Mouse (Mus musculus): ENCODE results near the gene Xrcc3. TPM values are rescaled to one million over a fixed set of nuclear protein-coding genes. Genes with fewer than 3 reads are reported as not detected.

The Xrcc3 gene
- total RNA-seq (2017), result 0.11 to 2.1 TPM (median 1.9 TPM) in 3 replicates

DNA sequence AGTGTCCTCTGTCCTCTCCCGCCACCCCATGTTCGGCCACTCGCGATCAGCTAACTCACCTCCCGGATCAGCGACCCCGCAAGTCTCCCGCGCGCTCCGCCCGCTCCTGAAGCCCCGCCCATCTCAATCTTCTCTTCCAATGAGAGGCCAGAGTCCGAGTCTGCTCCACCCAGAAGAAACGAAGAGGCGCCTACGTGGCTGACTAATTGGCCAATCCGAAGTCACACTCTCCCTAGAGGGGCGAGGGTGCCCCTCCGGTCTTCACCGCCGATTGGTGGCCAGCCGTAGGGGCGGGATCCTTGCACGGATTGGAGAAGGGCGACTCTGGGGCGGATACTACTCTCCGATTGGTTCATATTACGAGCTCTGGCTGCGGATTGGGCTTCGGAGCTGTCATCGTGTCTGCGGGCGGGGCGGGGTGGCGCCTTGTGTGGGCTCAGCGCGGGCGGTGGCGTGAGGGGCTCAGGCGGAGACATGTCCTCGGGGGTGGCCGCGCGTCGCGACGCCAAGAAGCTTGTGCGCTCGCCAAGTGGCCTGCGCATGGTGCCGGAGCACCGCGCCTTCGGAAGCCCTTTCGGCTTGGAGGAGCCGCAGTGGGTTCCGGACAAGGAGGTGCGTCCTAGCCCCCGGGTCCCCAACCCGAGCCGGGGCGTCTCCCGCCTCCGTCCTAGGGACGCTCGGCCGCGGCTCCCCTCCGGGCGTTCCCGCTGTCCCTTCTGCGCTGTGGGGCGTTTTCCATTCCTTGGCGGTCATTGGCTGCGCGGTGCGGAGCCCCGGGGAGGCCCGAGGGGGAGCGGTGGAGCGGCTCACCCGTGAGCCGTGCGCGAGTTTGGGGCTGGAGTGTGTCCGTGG, at the start of gene Xrcc3, which contains the start of gene Zfyve21:
Xrcc3 (minus strand) TSS at position 108 of the 852 bp plus-strand sequence.
Zfyve21 (plus strand) TSS at position 405 of the 852 bp plus-strand sequence.
- ATAC-seq (replicated peaks; ENCODE audit: insufficient number of reproducible peaks, low FRiP score, low TSS enrichment, poor library complexity, severe bottlenecking), result peak; percentile 97

DNA sequence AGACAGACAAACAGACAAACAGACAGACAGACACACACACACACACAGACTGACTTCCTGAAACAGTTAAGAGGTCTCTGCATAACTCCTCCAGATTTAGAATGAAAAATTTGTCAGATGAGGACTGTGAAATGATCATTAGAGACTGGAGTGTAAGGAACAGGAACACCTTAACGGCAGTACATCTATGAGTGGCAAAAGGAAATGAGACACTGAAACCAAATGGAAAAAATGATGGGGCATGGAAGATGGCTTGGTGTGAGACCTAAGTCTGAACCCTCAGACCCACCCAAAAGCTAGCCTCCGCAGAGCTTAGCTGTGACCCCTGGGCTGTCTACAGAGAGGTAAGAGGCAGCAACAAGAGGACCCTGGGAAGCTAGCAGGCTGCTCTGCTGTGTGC, 41.8 kb upstream of the Xrcc3 start:
- no peak for ATAC-seq (replicated peaks; ENCODE audit: insufficient number of reproducible peaks, low FRiP score, low TSS enrichment, poor library complexity, severe bottlenecking)

DNA sequence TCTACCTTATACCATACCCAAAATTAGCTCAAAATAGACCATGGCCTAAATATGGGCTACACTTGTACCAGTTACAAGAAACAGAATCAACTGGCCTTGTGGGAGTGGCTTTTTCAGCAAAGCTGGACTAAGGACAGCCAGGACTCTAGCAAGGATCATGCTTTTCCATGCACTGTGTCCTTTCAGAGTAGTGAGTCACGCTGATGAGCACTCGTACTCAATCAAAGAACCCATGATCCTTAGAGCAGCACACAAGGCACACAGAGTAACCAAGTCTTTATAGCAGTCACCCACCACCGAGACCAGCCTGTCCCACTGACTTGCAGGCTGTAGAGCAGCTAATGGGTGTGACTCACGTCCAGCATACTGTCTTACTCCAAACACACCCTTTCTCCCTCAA, 39.9 kb upstream of the Xrcc3 start:
- ATAC-seq (replicated peaks; ENCODE audit: insufficient number of reproducible peaks, low FRiP score, low TSS enrichment, poor library complexity, severe bottlenecking), result no peak

DNA sequence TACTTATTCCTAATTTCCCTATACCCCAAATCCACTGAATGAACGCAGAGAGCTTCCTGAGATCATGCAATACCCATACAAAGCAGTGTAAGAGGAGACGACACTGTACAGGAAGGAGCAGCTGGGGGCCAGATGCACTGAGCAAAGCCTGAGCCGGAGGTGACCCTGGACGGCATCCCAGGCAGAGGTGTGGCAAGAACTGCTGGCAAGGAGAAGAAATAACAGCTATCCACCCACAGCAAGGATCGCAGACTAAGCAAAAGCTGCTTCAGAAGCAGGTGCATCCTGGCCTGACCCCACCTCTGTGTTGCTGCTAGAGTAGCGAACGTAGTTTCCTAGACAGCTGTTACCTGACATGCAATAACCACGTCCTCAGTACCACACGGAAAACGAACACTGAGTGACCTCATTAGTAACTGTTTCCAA, 39.4 kb upstream of the Xrcc3 start:
- ATAC-seq (replicated peaks; ENCODE audit: insufficient number of reproducible peaks, low FRiP score, low TSS enrichment, poor library complexity, severe bottlenecking), result no peak

DNA sequence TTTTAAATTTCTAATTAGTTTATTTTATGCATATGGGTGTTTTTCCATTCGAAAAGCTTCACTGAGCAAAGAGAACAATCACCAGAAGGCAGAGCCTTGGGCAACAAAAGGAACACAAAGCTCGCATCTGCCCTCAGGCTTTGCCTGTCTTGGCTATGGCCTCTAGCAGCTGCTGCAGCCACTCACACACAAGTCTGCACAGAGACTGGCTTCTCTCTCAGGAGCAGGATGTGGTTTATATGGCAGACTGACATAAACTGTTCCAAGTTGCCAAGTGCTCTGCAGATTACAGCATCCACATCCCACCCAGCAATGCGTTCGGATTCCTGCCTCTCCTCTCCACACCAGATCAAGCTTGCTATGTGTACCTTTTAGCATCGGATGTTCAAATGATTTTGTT, 38.1 kb upstream of the Xrcc3 start:
- no peak for ATAC-seq (replicated peaks; ENCODE audit: insufficient number of reproducible peaks, low FRiP score, low TSS enrichment, poor library complexity, severe bottlenecking)

DNA sequence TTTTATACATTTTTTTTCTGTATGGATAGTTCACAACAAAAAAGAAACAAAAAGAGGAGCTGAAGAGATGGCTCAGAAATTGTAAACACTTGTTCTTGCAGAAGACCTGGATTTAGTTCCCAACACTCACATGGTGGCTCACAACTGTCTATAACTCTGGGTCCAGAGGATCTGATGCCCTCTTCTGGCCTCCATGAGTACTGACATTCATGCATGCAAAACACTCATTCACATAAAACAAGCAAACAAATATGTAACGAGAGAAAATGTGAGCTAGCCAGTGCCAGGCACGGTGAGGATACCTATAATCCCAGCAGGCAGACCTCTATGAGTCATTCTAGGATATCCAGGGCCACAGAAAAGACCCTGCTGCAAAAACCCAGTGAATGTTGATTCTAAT, 37.6 kb upstream of the Xrcc3 start:
- no peak for ATAC-seq (replicated peaks; ENCODE audit: insufficient number of reproducible peaks, low FRiP score, low TSS enrichment, poor library complexity, severe bottlenecking)

DNA sequence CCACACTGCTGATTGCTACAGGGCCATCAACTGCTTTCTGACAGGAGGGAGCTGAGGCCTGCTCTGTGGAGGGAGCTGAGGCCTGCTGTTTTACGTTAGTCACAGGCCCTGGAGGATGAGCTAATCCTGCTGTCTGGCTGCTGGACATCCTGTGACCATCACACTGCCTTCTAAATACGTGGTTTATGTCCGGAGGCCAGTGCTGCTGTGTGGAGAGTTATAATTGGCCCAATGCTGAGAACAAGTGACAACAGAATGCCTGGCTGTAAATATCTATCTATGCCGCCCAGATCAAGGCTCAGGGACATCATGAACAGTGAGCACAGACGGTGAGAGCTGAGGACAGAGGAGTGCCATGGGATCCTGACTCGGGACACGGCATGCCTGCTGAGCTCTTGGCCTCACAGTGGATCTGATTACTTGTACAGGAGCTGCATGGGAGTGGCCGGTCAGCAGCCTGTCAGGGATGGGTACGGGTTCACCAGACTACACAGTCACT, 34.7 kb upstream of the Xrcc3 start:
- ATAC-seq (replicated peaks; ENCODE audit: insufficient number of reproducible peaks, low FRiP score, low TSS enrichment, poor library complexity, severe bottlenecking), result no peak

DNA sequence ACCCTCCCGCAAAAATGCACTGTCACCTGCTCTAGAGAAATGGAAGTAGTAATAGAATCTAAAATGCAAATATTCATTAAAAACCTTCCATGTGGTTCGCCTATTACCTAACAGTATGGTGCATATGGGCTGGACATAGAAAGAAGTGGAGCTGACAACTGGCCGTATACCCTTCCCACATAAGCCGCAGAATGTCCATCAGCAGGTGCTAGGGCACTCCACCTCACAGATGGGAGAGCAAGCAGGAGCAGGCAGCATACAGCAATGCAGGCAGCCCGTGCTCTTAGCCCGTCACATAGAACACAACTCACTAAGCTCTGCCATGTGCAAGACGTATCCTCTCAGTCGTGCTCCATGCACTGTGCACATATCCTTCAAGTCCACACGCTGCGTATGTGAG, 33.1 kb upstream of the Xrcc3 start:
- ATAC-seq (replicated peaks; ENCODE audit: insufficient number of reproducible peaks, low FRiP score, low TSS enrichment, poor library complexity, severe bottlenecking), result no peak

DNA sequence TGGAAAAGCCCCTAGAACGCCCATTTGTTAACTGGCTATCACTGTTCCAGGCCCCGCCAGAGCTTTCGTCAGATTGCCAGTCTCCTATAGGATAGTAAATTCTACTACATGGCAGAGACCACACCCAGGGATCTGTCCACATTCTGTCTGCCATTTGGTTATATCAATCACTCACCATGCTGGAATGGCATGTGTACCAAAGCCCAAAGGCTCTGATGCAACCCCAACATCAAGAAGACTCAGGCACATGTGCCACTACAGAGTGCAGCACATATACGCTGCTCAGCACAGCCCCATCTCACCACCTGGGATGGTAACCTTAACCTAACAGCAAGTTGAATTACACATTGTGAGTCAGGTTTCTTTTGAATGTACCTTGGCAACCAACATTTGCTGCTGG, 32.3 kb upstream of the Xrcc3 start:
- no peak for ATAC-seq (replicated peaks; ENCODE audit: insufficient number of reproducible peaks, low FRiP score, low TSS enrichment, poor library complexity, severe bottlenecking)

DNA sequence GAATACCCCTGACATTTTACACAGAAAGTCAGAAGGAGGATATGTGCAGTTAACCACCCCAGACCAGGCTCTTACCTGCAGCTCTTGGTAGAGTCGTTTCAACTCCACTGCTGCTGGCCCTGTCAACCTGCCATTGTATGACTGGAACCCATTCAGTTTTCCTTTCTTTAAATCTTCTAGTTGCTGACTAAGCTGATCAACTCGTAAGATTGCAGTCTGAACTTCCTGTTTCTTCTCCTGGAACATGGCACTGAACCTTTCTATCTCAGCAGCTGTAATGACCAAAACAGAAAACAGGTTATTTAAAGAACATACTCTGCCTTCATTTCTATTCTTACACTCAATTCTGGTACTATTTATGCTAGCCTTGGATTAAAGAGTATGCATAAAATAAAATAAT, 29.8 kb upstream of the Xrcc3 start:
- ATAC-seq (replicated peaks; ENCODE audit: insufficient number of reproducible peaks, low FRiP score, low TSS enrichment, poor library complexity, severe bottlenecking), result no peak

DNA sequence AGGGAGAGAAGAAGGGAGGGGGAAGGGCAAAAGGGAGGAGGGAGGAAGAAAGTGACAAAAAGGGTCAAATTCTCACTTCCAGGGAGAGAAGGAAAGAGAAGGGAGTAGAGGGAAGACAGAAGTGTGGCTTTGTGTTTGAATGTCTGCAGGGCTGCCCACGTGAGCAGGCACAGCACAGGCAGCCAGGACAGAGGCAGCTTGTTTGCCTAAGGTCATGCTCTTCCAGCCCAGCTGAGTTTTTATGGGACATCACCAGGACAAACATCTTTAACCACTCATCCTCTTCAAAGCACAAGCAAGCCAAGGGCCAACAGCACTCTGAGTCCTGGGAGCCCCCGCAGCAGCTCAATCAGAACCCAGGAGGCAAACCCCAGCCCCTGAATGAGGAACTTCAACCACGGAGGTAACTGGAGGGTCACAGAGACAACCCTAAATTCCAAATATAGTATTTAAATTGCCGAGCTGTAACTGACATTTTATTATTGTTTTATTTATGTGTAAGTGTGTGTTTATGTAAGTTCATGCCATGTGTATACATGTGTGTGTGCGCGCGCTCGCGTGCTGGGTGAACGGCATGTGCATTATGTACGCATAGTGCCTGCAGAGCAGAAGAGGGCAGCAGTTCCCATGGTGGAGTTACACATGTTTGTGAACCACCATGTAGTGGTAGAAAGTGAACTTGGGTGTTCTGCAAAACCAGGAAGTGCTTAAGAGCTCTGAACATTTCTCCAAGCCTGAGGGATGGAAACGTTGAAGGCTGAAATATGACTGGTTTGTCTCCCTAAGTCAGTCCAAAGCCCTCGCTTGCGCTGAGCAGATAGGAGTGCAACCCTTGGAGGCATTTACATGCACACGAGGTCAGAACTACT, 29.1 kb upstream of the Xrcc3 start:
- no peak for ATAC-seq (replicated peaks; ENCODE audit: insufficient number of reproducible peaks, low FRiP score, low TSS enrichment, poor library complexity, severe bottlenecking)

DNA sequence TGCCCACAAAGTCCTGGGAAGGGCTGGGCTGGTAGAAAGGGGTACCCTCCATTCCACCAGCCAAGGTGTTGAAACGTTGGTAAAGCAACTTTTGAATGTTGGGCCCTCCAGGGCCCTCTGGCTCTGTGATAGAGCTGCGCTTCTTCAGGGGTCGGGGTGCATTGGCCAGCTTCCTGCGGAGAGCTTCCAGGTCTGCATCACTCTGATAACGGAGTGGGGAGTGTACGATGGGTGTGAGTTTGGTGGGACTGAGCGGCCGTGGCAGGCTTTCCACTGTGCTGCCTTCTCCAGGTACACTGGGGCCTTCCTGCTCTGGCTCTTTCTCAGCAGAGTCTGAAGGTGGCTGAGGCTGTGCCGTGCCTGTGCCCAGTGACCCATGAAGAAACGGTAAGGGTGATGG, 19.8 kb upstream of the Xrcc3 start:
- ATAC-seq (replicated peaks; ENCODE audit: insufficient number of reproducible peaks, low FRiP score, low TSS enrichment, poor library complexity, severe bottlenecking), result no peak

DNA sequence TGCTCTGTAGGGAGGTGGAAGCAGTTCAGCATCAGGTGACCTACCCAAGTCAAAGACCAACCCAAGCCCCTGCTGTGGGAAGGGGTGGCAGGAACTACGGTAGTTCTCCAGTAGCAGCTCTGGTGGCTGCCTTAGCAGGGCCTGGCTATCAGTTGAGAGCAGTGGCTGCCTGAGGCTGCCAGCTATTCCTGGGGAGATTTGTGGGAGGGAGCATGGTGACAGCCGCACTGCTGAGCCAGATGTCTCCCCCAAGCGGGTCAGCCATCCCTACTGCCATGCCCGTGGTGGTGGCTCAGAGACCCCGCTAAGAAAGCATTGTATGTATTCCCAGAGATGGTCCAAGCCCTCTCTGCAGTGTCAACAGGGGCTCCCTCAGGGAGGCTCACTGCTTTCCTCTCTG, 19.0 kb upstream of the Xrcc3 start:
- ATAC-seq (replicated peaks; ENCODE audit: insufficient number of reproducible peaks, low FRiP score, low TSS enrichment, poor library complexity, severe bottlenecking), result no peak

DNA sequence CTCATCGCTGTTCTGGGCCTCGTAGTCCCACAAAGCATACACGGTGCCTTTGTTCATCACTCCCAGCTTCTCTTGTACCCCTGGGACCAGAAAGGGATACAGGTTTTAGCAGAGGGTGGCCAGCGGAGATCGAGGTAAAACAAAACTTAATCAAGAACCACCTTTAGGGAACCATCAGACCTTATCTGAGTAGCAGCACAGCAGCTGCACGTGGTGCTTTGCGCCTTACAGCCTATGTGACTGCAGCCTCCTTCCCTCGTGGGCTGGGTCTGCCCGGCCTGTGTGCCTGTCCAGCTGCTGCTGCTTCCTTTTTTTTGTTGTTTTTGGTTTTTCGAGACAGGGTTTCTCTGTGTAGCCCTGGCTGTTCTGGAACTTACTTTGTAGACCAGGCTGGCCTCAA, 16.7 kb upstream of the Xrcc3 start:
- no peak for ATAC-seq (replicated peaks; ENCODE audit: insufficient number of reproducible peaks, low FRiP score, low TSS enrichment, poor library complexity, severe bottlenecking)

DNA sequence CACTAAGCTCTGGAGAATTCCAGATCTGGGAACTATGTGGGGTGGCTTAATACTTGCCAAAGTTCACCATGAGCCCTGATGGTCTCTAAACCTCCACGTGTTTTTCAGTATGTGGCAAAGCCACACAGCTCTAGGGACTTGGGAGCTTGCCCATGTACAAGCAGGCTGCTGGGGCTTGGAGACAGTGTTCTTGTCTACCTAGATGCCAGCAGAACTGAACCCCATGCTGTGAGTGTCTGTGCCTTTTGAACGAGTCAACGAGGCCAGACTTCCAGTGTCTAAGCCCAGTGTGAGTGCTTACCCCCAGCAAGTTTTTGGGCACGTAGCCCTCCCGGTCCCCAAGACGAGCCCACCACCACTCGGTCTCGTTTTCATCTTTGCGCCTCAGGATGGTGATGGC, 16.3 kb upstream of the Xrcc3 start:
- ATAC-seq (replicated peaks; ENCODE audit: insufficient number of reproducible peaks, low FRiP score, low TSS enrichment, poor library complexity, severe bottlenecking), result no peak

DNA sequence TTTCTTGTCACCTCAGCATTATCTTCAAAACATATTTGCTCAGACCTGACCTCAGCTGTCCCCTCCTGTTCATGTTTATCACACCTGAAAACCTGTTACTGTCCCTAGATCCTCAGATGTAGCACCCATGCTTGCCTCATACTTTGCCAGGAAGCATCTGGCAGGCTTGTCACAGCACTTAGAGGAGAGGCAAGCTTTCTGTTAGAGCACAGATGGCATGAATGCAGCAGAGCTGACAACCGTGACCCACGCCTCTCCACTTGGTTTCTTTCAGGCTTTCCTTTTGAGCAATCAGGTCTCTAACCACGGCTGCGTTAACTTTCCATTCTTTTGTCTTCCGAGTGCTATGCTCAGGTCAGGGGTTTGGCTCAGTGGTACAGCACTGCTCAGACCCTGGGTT, 15.8 kb upstream of the Xrcc3 start:
- ATAC-seq (replicated peaks; ENCODE audit: insufficient number of reproducible peaks, low FRiP score, low TSS enrichment, poor library complexity, severe bottlenecking), result no peak

DNA sequence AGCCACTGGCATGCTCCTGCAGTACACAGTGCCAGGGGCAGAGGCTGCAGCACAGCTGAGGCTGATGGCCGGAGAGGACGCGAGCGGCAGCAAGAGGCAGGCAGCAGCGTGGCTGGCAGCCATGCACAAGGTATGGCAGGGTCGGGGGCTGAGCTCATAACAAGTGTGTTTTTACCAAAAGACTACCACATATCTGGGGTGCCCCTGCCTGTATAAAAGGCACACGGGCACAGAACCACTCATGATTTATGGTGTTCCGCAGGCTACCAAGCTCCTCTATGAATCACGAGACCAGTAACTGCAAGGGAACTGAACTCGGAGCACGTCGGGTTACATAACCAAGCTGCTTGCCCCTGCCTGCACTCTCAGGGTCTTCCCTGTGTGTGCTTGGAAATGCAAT, 13.9 kb upstream of the Xrcc3 start:
- ATAC-seq (replicated peaks; ENCODE audit: insufficient number of reproducible peaks, low FRiP score, low TSS enrichment, poor library complexity, severe bottlenecking), result no peak

DNA sequence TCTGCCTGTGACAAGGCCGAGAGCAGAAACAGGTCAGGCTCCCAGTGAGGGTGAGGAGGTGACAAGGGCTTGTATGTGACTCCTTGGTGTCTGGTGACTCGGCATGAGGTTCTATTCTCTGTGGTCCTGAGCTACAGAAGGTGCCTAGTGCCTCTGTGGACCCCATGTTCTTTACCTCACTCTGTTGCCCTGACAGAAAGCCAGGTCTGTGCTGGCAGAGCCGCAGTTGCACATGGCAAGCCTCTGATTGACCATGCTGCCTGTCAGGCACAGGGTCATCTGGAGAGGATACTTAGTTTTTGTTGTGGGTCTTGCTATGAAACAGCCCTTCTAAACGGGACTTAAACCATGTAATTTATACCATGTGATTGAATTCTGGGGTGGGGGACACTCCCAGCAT, 8.3 kb upstream of the Xrcc3 start:
- no peak for ATAC-seq (replicated peaks; ENCODE audit: insufficient number of reproducible peaks, low FRiP score, low TSS enrichment, poor library complexity, severe bottlenecking)

DNA sequence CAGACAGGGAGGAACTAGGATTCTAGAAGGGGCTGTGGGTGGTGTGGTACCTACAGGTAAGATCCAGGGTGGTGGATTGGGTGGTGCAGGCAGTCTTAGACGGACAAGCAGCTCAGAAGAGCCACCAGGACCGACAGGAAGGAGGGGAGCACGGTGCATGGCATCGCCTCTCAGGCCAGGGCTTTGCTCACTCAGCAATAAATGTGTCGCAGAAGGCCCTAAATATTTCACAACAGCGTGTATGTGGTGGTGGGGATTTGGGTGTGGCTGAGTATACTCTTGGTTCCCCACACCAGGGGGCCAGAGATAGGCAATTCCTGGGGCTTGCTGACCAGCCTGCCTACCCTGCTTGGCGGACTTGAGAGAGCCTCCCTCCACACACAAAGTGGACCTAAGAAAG, 7.0 kb upstream of the Xrcc3 start:
- no peak for ATAC-seq (replicated peaks; ENCODE audit: insufficient number of reproducible peaks, low FRiP score, low TSS enrichment, poor library complexity, severe bottlenecking)

DNA sequence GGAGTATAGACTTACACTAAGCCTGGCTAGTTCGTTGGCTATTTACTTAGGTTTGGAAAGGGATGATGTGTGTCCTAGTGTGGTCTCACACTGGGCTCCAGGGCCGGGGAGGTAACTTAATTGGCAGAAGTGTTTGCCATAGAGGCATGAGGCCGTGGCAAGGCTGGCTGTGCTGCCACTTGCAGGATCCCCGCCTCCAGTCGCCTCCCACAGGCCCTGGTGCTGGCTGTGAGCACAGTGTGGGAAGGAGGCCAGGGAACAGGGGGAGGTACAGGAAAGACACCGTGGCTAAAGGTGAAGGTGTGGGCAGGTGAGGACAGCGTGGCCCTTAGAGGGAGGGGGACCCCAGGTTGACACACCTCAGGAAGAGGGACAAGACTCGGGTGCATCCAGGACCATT, 6.3 kb upstream of the Xrcc3 start:
- ATAC-seq (replicated peaks; ENCODE audit: insufficient number of reproducible peaks, low FRiP score, low TSS enrichment, poor library complexity, severe bottlenecking), result no peak
